Mouse (Mus musculus) frontal cortex, postnatal 14 days (tissue): ENCODE measurements around the gene Lrmp.
"Not testable (repeated sequence)": the region's sequence is repeated elsewhere in the genome, so short reads cannot be mapped to it uniquely, and the experiment has no call there.

ENCODE experiments used
- DNase-seq, 2 experiments: peaks; one replicate each; pipeline ENCODE4 v3.0.0; 2022; ENCODE audit warnings: low spot score in 2 of 2

The Lrmp gene

DNA sequence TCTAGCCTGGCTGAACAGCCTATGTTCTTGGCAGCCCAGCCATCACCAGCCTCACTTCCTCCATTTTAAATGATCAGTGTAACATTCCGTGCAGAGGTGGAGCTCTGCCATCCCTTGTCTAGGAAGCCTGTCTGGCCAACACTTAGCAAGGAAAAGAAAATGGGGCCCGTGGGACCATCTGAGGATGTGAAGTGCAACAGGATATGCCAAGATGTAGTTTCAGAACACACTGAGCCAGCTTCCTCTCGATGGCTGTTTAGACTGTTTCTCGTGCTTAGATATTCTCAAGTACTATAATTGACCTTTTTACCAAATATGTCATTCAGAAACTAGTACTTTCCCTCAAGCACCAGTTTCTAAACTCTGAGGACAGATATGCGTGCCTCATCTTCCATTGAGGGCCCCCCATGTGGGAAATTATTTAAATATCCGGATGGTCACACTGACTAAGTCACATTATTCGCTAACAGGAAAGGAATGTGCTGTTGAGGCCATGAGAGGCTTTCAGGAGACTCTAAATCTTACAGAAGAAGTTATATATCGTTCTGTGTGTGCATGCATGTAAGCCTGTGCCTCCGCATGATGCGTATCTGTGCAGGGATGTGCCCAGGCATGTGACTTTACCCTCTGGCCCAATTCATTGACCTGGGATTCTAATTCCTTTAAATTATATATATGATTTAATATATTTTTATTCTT, 11.1 kb upstream of the Lrmp start:
- DNase-seq = no peak

- no peak for DNase-seq
Measured at GRCm38 (mm10) chr6:145105439-145105838, 10.0 kb upstream of the Lrmp start.

DNA sequence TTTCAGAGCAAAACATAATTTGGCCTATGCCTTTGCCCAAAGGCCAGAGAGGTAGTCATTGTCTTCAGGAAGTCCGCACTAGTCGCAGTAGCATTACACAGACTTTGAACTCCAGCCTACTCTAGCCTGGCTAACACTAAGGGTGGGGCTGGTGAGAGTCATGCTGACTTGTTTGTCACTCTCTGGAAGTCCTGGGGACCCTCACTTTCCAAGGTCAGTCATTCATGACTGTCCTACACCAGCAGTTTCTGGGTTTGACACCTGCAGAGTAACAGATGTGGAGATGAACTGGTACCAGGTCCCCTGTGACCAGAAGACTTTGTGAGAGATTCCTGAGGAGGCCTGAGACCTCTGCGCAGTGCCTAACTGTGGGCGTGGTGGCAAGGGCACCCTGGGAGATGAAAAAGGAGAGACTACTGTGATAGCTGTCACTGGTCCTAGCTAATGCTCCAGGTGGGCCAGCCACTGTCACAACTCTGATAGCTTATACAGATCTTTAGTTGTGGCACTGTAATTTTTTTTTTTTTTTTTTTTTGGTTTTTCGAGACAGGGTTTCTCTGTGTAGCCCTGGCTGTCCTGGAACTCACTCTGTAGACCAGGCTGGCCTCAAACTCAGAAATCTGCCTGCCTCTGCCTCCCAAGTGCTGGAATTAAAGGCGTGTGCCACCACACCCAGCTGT, 9.2 kb upstream of the Lrmp start:
- DNase-seq = no peak

GRCm38 (mm10) chr6:145110786-145111185, 4.7 kb upstream of the Lrmp start:
- DNase-seq = no peak

DNA sequence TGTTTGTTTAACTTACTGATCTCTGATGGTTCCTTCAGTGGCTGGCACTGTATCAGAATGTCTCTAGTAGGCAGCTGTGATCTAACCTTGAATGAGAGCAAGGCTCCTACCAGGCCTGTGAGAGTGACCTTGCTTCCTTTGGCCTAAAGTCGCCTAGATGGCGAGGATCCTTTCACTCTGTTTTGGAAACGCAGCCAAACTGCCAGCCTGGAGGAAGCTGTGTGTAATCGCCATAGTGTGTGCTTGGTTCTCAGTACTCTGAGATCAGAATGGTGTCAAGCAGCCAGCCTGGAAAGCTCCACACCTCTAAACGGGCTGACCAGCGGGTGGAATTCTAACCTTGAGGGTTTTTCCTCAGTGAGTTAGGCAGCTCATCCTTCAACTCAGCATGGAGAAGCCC, 2.6 kb upstream of the Lrmp start:
- DNase-seq = no peak

DNA sequence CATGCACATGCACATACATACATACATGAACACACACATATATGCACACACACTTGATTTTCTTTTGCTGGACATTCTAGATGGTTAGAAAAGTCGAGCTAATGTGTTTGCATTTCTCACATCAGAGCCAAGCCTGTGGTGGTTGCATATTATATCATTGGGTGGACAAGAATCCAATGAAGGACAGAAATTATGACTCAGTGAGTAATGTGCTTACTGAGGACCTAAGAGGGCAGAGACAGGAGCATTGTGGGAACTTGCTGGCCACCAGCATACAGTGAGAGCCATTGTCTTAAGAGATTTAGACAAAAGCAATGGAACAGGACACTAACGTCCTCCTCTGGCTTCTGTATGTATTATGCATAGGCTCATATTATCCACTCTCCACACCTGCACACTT, 892 bp upstream of the Lrmp start:
- no peak for DNase-seq

DNA sequence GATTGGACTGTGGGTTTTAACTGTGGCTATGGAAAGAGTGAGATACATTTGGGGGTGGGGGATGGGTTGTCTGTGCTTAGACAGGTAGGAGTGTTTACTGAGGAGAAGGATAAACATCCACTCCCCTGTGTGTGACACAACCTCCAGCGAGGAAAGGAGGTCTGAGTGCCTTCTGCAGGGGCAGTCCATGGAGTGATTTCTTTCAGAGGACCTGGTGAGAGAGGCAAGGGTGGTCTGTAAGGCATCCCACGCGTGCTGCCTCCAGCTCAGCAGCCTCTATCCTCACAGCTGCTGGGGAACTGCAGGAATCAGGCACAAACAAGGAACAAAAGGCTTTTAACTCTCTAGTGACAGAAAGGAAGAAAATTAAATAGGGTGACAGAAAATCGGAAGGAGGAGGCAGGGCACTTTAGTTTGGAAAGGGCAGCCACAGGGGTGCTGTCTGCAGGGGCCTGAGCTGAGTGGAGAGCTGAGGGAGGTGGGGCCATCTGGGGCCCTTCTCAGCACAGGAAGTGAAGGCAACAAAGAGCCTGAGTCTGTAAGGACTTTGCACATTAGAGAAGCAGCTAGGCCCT, 732 bp downstream of the Lrmp start:
- DNase-seq = no peak

DNA sequence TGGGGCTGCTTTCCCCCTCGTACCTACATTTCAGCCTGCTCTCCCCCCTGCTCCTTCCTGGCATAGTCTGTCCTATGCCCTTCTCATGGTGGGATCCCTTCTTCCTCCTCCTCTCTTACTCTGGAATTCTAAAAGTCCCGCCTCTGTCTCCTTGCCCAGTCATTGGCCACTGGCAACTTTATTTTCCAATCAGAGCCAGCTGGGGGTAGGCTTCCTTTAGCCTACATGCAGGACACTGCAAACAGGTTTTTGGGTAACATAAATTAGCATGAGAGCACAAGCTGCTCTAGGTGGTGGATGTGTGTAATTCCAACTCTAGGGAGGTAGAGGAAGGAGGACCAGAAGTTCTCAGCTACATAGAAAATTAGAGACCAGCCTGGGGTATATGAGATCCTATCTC, 4.6 kb downstream of the Lrmp start:
- no peak for DNase-seq

DNA sequence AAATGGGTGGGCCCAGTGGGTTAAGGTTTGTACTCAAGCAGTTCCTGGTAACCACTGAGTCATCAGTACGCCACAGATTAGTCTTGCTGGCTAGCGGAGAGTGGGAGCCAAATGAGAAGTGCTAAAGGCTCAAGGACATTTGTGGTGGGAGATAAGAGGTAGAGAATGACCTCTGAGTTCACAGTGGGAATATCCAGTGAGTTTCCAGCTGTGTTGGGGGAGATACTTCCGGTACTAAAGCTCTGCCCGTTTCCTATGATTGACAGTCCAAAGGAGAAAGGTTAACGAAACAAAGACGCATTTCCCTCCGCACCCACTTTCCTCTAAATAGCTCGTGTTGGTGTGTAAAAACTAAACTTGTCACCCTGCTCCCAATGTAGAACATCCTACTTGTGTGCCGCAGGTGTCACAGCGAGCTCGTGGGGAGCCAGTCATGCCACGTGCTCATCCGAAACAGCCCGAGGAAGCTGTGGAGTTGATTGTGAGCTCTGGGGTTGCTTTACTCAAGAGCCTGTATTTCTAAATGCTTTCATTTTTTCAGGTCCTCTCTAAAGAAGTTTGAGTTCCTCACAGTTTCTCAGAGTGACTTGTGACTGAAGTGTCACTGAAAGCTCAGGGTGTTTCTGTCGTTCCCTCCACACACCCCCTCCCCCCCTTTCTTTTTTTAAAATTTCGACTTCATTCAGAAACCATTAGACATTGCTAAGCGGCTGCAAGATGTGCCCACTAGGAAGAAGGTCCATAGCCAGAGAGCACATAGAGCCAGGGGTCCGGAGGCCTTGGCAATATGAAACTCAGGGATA, 5.5 kb downstream of the Lrmp start:
- no peak for DNase-seq

DNA sequence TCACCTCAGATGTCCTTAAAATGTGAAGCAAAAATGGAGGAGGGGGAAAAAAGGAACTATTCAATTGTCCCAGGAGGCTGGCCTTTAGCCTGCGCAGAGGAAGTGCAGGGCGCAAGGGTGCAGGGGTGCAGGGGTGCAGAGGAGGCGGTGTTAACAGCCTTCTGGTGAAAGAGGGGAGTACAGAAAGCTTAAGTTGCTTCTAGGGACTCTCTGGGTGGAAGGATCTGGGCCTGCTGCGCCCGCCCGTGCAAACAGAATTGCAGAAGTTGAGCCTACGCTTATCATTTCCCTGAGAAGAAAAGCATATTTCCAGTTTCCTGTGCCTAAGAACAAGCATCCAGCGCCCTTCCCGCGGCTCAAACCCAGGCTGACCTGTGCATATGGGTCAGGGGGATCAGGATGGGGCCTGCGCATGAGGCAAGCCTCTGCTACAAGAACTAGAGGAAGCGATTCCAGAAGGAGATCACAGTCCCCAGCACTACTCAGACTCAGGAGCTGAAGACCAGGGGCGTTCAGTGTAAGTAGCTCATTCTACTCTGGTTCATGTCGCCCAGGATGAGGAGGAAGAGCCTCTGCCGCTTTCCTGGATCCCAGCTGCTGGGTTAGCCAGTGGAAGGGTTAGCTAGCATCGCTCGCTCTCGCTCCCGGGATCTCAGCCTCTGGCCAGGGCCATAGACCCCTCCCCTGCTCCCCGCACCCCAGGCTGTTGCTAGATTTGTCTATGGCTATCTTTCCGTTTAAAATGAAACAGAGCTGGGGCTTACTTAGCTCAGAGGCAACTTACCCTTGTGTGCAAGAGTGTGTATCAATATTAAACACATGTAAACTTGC, 6.4 kb downstream of the Lrmp start:
- no peak for DNase-seq

GRCm38 (mm10) chr6:145122423-145123059, 7.1 kb downstream of the Lrmp start:
- DNase-seq = no peak

DNA sequence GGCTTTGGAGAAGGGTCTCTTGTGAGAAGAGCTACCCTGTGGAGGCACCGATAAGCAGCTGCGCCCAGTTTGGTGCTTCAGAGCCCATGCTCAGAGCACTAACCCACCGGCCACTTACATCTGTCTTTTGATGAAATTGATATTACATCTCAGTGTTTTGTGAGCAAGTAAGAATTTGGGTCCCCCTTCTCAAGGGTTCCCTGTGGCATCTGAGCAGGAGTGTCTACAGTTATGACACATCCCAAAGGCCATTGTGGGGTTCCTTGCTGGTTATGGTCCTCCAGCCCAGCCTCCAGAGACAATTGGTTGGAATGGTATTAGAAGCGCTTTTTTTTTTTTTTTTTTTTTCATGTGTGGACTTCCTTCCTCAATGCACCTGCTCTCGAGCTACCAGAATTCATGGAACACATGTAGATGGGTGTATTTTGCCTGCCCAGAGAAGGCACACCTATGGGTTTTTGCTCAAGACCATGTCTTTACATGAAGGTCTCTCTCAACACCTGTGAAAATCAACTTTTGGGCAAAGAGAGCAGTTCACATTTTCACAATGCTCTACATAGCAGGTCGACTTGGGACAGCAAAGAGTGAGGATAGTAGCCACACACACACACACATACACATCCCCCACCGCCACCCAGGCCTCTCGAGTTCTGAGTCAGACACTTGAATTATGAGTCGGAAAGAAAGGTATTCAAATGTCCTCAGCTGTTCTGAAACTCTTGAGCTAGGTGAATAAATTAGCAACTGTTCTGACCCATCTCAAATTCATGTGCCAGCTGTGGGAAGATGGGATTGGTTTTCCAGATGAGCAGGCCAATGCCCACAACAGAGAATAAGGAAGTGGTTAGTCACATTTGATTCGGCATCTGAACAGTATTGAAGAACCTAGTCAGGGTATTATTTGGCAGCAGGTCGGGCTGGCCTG, 7.9 kb downstream of the Lrmp start:
- DNase-seq = no peak

- no peak for DNase-seq
Measured at GRCm38 (mm10) chr6:145124621-145125020, 9.2 kb downstream of the Lrmp start.

DNA sequence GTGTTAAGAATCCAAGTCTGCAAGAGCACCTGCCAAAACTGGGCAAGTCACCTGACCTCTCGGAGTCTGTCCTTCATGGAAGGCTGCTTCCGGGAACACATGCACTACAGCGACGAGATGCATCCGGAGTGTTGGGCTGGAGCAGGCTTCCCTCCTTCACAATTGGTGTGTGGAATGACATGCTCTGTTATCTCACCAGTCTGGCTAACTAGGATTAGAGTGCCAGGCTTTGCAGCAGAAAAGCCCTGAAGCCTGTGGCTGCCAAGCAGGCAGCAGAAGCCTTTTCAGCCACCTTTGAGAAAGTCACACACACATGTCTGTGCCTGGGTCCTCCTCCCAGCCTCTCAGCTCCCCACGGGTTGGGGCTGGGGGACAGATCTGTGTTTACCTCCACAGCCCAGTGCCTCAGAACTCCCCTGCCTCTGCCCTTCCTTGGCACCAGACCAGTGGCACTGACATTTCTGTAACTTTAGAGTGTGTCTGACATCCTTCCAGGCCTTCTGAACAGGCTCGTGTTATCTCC, 10.2 kb downstream of the Lrmp start:
- DNase-seq = no peak

DNA sequence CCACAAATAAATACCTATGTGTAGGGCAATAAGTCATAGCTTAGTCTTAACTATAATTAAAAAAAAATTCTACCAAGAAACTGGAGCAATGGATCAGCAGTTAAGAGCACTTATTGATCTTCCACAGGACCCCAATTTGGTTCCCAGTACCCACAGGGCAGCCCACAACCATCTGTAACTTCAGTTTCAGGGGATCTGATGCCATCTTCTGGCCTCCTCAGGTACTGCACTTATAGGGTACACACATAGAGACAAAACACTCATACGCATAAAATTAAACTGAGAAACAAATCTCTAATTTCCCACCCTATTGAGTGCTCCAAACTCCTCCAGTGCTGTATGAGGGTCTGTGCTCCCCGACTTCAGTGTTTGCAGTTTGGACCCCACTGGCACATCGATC, 12.2 kb downstream of the Lrmp start:
- DNase-seq = no peak

GRCm38 (mm10) chr6:145129563-145129962, 14.1 kb downstream of the Lrmp start:
- DNase-seq = no peak

- no peak for DNase-seq
Measured at GRCm38 (mm10) chr6:145131991-145132390, 16.5 kb downstream of the Lrmp start.

DNA sequence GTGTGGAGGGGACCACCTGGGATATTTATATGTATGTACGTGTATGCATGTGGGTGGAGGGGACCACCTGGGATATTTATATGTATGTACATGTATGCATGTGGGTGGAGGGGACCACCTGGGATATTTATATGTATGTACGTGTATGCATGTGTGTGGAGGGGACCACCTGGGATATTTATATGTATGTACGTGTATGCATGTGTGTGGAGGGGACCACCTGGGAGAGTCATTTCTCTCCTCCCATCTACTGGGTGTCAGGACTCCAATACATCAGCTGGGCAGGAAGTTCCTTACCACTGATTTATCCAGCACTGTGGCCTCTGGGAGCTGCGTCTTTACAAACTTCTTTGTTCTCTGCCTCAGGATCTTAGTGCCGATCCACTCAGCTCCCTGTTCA, 17.5 kb downstream of the Lrmp start:
- DNase-seq = not testable (repeated sequence)

- no peak for DNase-seq
Measured at GRCm38 (mm10) chr6:145135295-145135694, 19.8 kb downstream of the Lrmp start.

GRCm38 (mm10) chr6:145135804-145136203, 20.4 kb downstream of the Lrmp start:
- no peak for DNase-seq
